Mouse (Mus musculus): Measurements from ENCODE around the gene Phc2. TPM values are rescaled to one million over a fixed set of nuclear protein-coding genes. Genes with fewer than 3 reads are reported as not detected.

Phc2 gene
- polyA plus RNA-seq, 1 experiment from 2014 or later: 56.3 TPM

DNA sequence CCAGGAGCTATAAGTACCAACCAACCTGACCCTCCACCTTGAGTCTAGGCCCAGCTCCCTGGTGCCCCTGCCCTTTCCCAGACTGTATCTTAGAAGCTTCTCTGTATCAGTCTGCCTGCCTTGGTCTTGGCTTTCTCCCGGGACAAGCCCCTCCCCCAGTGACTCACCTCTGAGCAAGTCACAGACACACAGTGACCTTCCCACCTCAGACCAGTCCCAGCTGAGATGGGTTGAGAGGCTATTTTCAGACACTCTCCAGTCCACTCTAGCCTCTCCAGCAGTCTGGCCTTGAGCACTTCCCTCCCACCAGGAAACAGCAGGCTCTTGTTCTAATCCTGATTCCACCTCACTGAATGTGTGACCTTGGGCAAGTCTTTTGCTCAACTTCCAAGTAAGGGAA lies 139.2 kb downstream of the Phc2 start:
- TF ChIP-seq EP300 (IDR thresholded peaks at IDR 0.05): peak; percentile 50; the same call in 1 of the 2 replicates
- no peak for TF ChIP-seq CTCF (IDR thresholded peaks at IDR 0.05)
- Histone ChIP-seq H3K27me3 (replicated peaks; ENCODE audit: insufficient read depth, low read length) (no peaks in the 10 kb centered on the region), H3K9ac (replicated peaks; ENCODE audit: low read depth) (no peak overlapping the region), H3K27ac (ENCODE audit: low read length) (no peak overlapping the region; the same call in 1 of the 2 replicates), H3K4me1 (ENCODE audit: insufficient read depth, low read depth, low read length) (peaks cover 3% of the 10 kb centered on the region; the same call in 1 of the 2 replicates), H3K9me3 (ENCODE audit: low read length) (no peaks in the 10 kb centered on the region), H3K36me3 (ENCODE audit: insufficient read depth, low read length) (no peaks in the 10 kb centered on the region), H3K4me3 (ENCODE audit: low read depth, low read length) (no peak overlapping the region), H3K4me2 (replicated peaks; ENCODE audit: low read depth, low read length) (no peak overlapping the region)
- ATAC-seq (peak; percentile 69), DNase-seq (ENCODE audit: low spot score) (peak; percentile 62)
- 7% methylated on average over 1 of the region's 1 CpGs for WGBS

DNA sequence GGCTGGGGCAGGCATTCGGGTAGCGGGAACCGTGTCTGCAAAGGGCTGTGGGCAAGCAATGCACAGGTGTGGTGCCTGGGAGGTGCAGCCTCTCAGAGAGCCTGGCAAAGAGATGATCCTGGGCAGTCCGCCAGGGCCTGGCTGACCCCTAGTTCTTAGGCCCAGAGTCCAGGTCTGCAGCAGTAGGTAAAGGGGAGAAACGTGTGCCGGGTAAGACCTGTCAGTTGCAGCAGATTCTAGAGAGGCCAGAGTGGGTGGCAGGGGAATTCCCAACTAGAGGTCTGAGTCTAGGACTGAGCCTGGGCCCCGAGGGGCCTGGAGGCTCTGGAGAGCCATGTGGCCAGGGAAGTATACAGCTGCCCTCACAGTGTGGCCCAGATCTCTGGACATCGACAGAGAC lies 139.7 kb downstream of the Phc2 start:
- Histone ChIP-seq H3K4me3 (ENCODE audit: low read depth, low read length) (no peak overlapping the region), H3K27ac (ENCODE audit: low read length) (no peak overlapping the region; the same call in 1 of the 2 replicates), H3K9ac (replicated peaks; ENCODE audit: low read depth) (no peak overlapping the region), H3K4me2 (replicated peaks; ENCODE audit: low read depth, low read length) (no peak overlapping the region), H3K36me3 (ENCODE audit: insufficient read depth, low read length) (no peaks in the 10 kb centered on the region), H3K9me3 (ENCODE audit: low read length) (no peaks in the 10 kb centered on the region), H3K27me3 (replicated peaks; ENCODE audit: insufficient read depth, low read length) (no peaks in the 10 kb centered on the region), H3K4me1 (ENCODE audit: insufficient read depth, low read depth, low read length) (peaks cover 3% of the 10 kb centered on the region; the same call in 1 of the 2 replicates)
- DNase-seq (ENCODE audit: low spot score): no peak
- no peak for TF ChIP-seq EP300 (IDR thresholded peaks at IDR 0.05)
- 71% methylated on average over 8 of the region's 8 CpGs for WGBS
- no peak for ATAC-seq

DNA sequence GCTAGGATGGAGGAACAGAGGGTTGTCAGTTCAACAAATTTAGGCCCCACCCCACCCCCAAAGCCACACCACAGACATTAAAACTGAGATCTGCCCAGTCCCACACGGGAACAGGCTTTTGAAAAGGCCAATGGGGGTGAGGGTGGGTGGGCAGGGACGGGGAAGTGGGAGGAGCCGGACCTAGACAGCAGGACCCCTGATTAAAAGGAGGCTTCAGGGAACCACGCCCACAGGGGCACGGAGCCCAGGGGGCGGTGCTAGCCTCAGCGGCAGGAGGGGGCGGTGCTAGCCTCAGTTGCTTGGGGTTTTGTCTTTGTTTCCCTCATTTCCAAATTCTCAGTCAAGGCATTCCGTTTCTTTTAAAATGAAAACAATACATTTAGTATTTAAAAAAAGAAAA lies 141.1 kb downstream of the Phc2 start:
- no peaks in the 10 kb centered on the region for H3K9me3 ChIP-seq (ENCODE audit: low read length)
- H3K9ac ChIP-seq (replicated peaks; ENCODE audit: low read depth): no peak overlapping the region
- H3K4me3 ChIP-seq (ENCODE audit: low read depth, low read length): no peak overlapping the region
- WGBS: 17% methylated on average over 9 of the region's 9 CpGs
- H3K27ac ChIP-seq (ENCODE audit: low read length): no peak overlapping the region
- DNase-seq (ENCODE audit: low spot score) (no peak), ATAC-seq (no peak)
- no peaks in the 10 kb centered on the region for H3K36me3 ChIP-seq (ENCODE audit: insufficient read depth, low read length)
- H3K4me1 ChIP-seq (ENCODE audit: insufficient read depth, low read depth, low read length): peaks cover 3% of the 10 kb centered on the region; the same call in 1 of the 2 replicates
- TF ChIP-seq EP300 (IDR thresholded peaks at IDR 0.05) (no peak), CTCF (IDR thresholded peaks at IDR 0.05) (no peak)
- no peaks in the 10 kb centered on the region for H3K27me3 ChIP-seq (replicated peaks; ENCODE audit: insufficient read depth, low read length)
- no peak overlapping the region for H3K4me2 ChIP-seq (replicated peaks; ENCODE audit: low read depth, low read length)

DNA sequence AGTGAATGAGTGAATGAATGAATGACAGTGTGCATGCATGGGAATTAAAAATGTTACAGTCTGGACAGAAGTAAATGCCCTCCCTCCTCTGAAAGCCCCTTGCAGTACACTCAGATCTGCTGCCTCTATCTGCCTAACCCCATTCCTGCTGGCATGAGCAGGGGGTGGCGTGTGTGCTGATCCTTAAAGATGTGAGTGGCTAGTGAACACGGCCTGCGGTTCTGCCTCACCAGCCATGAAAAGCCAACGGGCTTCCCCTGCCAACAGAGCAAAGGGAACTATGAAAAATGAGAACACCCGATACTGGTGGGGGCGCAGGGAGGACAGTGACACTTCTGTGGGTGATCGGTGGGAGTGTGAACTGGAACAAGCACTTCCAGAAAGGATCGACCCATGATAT lies 142.3 kb downstream of the Phc2 start:
- Histone ChIP-seq H3K4me1 (ENCODE audit: insufficient read depth, low read depth, low read length) (peaks cover 3% of the 10 kb centered on the region; the same call in 1 of the 2 replicates), H3K9me3 (ENCODE audit: low read length) (no peaks in the 10 kb centered on the region), H3K9ac (replicated peaks; ENCODE audit: low read depth) (no peak overlapping the region), H3K36me3 (ENCODE audit: insufficient read depth, low read length) (no peaks in the 10 kb centered on the region), H3K4me2 (replicated peaks; ENCODE audit: low read depth, low read length) (no peak overlapping the region), H3K27me3 (replicated peaks; ENCODE audit: insufficient read depth, low read length) (no peaks in the 10 kb centered on the region), H3K27ac (ENCODE audit: low read length) (no peak overlapping the region), H3K4me3 (ENCODE audit: low read depth, low read length) (no peak overlapping the region)
- ATAC-seq: no peak
- TF ChIP-seq EP300 (IDR thresholded peaks at IDR 0.05) (no peak), CTCF (IDR thresholded peaks at IDR 0.05) (no peak)
- WGBS: 65% methylated on average over 8 of the region's 8 CpGs
- DNase-seq (ENCODE audit: low spot score): no peak

DNA sequence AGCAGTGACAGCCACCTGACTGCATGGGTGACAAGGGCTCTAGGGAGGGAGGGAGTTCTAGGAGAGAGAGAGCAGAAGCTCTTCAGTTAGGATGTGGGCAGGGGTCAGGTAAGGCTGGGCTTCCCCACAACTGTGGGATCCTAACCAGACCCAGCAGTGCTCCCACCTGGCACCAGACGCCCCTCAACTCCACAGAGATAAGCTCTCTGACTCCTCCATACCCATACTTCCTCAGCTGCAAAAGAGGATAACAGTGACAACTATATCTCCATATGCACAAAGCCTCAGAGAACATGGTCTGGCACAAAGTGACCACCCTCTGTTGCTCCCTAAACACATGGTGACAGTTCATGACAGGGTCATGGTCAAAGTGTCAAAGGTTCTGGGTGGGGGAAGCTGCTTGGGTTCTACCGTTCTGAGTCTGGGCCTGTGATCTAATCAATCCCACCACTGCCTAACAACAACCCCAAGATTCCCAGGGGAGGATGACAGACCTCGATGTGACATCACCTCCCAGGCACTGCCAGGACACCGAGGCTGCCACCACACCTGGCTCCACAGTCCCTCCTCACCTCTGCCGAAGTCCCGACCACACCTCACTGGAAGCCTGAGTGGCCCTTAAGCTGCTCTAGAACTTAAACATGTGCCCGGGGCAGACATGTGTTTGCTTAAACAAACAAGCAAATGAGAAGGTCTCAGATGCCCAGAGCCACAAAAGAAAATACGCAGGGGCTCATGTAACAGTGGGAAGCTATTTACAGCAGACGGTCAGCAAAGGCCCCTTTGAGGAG lies 147.4 kb downstream of the Phc2 start:
- no peaks in the 10 kb centered on the region for H3K27me3 ChIP-seq (replicated peaks; ENCODE audit: insufficient read depth, low read length)
- H3K4me1 ChIP-seq (ENCODE audit: insufficient read depth, low read depth, low read length): peaks cover 14% of the 10 kb centered on the region
- TF ChIP-seq EP300 (IDR thresholded peaks at IDR 0.05): no peak
- no peak for TF ChIP-seq CTCF (IDR thresholded peaks at IDR 0.05)
- H3K4me2 ChIP-seq (replicated peaks; ENCODE audit: low read depth, low read length): 0 out of 2 replicates have a peak overlapping the region, but pooled peaks have one; percentile 3
- H3K9me3 ChIP-seq (ENCODE audit: low read length): no peaks in the 10 kb centered on the region
- WGBS: 33% methylated on average over 9 of the region's 9 CpGs
- DNase-seq (ENCODE audit: low spot score): peak; percentile 75
- no peak overlapping the region for H3K4me3 ChIP-seq (ENCODE audit: low read depth, low read length)
- no peak overlapping the region for H3K27ac ChIP-seq (ENCODE audit: low read length)
- no peaks in the 10 kb centered on the region for H3K36me3 ChIP-seq (ENCODE audit: insufficient read depth, low read length)
- peak; percentile 30 for ATAC-seq
- H3K9ac ChIP-seq (replicated peaks; ENCODE audit: low read depth): no peak overlapping the region

Other genes with a start within 250 kb of the Phc2 start
- gene Zscan20, start 44.6 kb upstream of the Phc2 start, polyA plus RNA-seq (2015; fragmentation: Nextera tagmentation; extraction: Ambion mirVana): 1.1 and 1.5 TPM in 2 replicates
- gene Tlr12, start 36.1 kb upstream of the Phc2 start, polyA plus RNA-seq (2015; fragmentation: Nextera tagmentation; extraction: Ambion mirVana): 2.2 and 3.0 TPM in 2 replicates
- gene A3galt2, start 100.7 kb downstream of the Phc2 start, polyA plus RNA-seq (2015; fragmentation: Nextera tagmentation; extraction: Ambion mirVana): 0.04 and 0.08 TPM in 2 replicates
- gene Zfp362, start 151.3 kb downstream of the Phc2 start, polyA plus RNA-seq (2015; fragmentation: Nextera tagmentation; extraction: Ambion mirVana): 21.6 and 23.8 TPM in 2 replicates
- gene Trim62, start 228.9 kb downstream of the Phc2 start, polyA plus RNA-seq (2015; fragmentation: Nextera tagmentation; extraction: Ambion mirVana): 2.5 and 3.3 TPM in 2 replicates